24 mouse cellular contexts compared by ENCODE assay signal in the genomic region with DNA sequence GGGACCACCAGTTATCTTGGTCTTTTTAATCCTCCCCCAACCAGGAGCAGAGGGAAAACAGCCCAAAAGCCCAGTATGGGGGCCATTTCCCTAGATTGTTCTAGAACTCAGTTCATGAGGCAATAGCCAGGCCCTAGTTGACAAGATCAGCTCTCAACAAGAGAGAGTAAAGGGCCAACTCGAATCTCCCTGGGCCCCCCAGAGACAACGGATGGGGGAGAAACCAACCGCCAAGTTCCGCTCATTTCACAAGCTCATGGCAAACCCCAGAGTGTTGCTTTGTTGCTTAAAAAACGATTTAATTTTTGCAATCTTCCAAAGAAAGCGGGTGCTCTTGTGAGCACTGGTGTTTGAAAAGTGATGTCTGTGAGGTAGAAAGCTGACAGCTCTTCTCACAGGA.
DNase-seq lines count a peak whose midpoint lies in the region; ATAC-seq lines count a peak whose summit lies in the region.
"Had no signal": no experiment of that assay in that cellular context is flagged by ENCODE, and none has a peak within 500 bp of the region (broad histone marks: within the 10 kb centered on the region; RNA-seq: fewer than 3 reads in every experiment).

No protein-coding gene starts in this region.

- peaks cover 35% of the 10 kb centered on the region for H3K4me1 ChIP-seq in liver, embryonic 15.5 days (replicated peaks)
- peaks cover 3% of the 10 kb centered on the region; the same call in 1 of the 2 replicates for H3K4me1 ChIP-seq in liver, embryonic 11.5 days (replicated peaks; ENCODE audit: control insufficient read depth, insufficient read depth, low read length)
- peaks cover 19% of the 10 kb centered on the region for H3K4me1 ChIP-seq in limb, embryonic 10.5 days

- DNase-seq in adrenal gland, postnatal 14 days = peak; percentile 58
- DNase-seq in adrenal gland, adult 8-10 months = no peak
- no peak for DNase-seq in liver, embryonic 11.5 days (ENCODE audit: low spot score)
- DNase-seq in 416B (ENCODE audit: low read depth) = peak; percentile 71
- DNase-seq in limb, embryonic 10.5 days (ENCODE audit: low spot score) = no peak
- DNase-seq in Muller cell, postnatal 12 days (ENCODE audit: inconsistent ontology term) = no peak
- DNase-seq in retina, postnatal 1 day = no peak
- DNase-seq: adrenal gland, postnatal 25 days; cerebellum, adult 11 months; cerebellum, adult 9-11 months; kidney, postnatal 4 days; midbrain, embryonic 14.5 days; thymus, postnatal 25 days had no signal

- H3K4me2 ChIP-seq in liver, embryonic 15.5 days = no peak overlapping the region
- no peak overlapping the region for H3K4me2 ChIP-seq in liver, embryonic 11.5 days
- H3K4me2 ChIP-seq: forebrain, embryonic 15.5 days; limb, embryonic 15.5 days; lung, embryonic 15.5 days; neural tube, embryonic 12.5 days; stomach, embryonic 15.5 days had no signal

- 54% methylated on average over 6 of the region's 6 CpGs for WGBS in liver, embryonic 15.5 days (ENCODE audit: insufficient replicate concordance)
- WGBS in liver, embryonic 11.5 days = 80% methylated on average over 6 of the region's 6 CpGs
- WGBS in limb, embryonic 10.5 days = 81% methylated on average over 6 of the region's 6 CpGs

- no peak overlapping the region for H3K4me3 ChIP-seq in liver, embryonic 15.5 days (replicated peaks)
- H3K4me3 ChIP-seq in liver, embryonic 11.5 days (ENCODE audit: low read depth, low read length) = no peak overlapping the region
- no peak overlapping the region for H3K4me3 ChIP-seq in limb, embryonic 10.5 days
- H3K4me3 ChIP-seq: embryonic facial prominence, embryonic 10.5 days; forebrain, embryonic 15.5 days; heart, embryonic 10.5 days; limb, embryonic 15.5 days; lung, embryonic 15.5 days; neural tube, embryonic 12.5 days; stomach, embryonic 15.5 days had no signal

- ATAC-seq in liver, embryonic 15.5 days (ENCODE audit: insufficient read depth) = no peak
- ATAC-seq in liver, embryonic 11.5 days (replicated peaks; ENCODE audit: low FRiP score) = no peak
- ATAC-seq: forebrain, embryonic 15.5 days; intestine, postnatal 0 days; Patski had no signal

- H3K27me3 ChIP-seq in liver, embryonic 15.5 days = no peaks in the 10 kb centered on the region
- no peaks in the 10 kb centered on the region for H3K27me3 ChIP-seq in liver, embryonic 11.5 days (replicated peaks; ENCODE audit: control insufficient read depth, insufficient read depth, low read length)
- no peaks in the 10 kb centered on the region for H3K27me3 ChIP-seq in limb, embryonic 10.5 days (ENCODE audit: low read depth, poor library complexity, severe bottlenecking)
- H3K27me3 ChIP-seq: forebrain, embryonic 15.5 days; limb, embryonic 15.5 days; lung, embryonic 15.5 days; neural tube, embryonic 12.5 days; Patski; stomach, embryonic 15.5 days had no signal

- H3K9me3 ChIP-seq in liver, embryonic 15.5 days (replicated peaks) = no peaks in the 10 kb centered on the region
- H3K9me3 ChIP-seq in liver, embryonic 11.5 days (ENCODE audit: control insufficient read depth, low read length) = no peaks in the 10 kb centered on the region
- H3K9me3 ChIP-seq in limb, embryonic 10.5 days (replicated peaks) = no peaks in the 10 kb centered on the region
- H3K9me3 ChIP-seq: embryonic facial prominence, embryonic 10.5 days; forebrain, embryonic 15.5 days; heart, embryonic 10.5 days; limb, embryonic 15.5 days; lung, embryonic 15.5 days; neural tube, embryonic 12.5 days; stomach, embryonic 15.5 days had no signal

- H3K36me3 ChIP-seq in liver, embryonic 15.5 days (replicated peaks) = no peaks in the 10 kb centered on the region
- H3K36me3 ChIP-seq in liver, embryonic 11.5 days (ENCODE audit: control insufficient read depth, insufficient read depth, low read length) = no peaks in the 10 kb centered on the region
- no peaks in the 10 kb centered on the region for H3K36me3 ChIP-seq in limb, embryonic 10.5 days
- H3K36me3 ChIP-seq: embryonic facial prominence, embryonic 10.5 days; forebrain, embryonic 15.5 days; heart, embryonic 10.5 days; limb, embryonic 15.5 days; lung, embryonic 15.5 days; neural tube, embryonic 12.5 days; stomach, embryonic 15.5 days had no signal

- no peak overlapping the region for H3K9ac ChIP-seq in liver, embryonic 15.5 days
- no peak overlapping the region for H3K9ac ChIP-seq in liver, embryonic 11.5 days (ENCODE audit: low read depth, low read length)
- H3K9ac ChIP-seq: forebrain, embryonic 15.5 days; limb, embryonic 15.5 days; lung, embryonic 15.5 days; neural tube, embryonic 12.5 days; stomach, embryonic 15.5 days had no signal

- H3K27ac ChIP-seq in liver, embryonic 15.5 days (replicated peaks) = peak overlapping the region; percentile 41
- no peak overlapping the region for H3K27ac ChIP-seq in liver, embryonic 11.5 days (ENCODE audit: low read depth, low read length)
- H3K27ac ChIP-seq in limb, embryonic 10.5 days = 0 out of 2 replicates have a peak overlapping the region, but pooled peaks have one; percentile 25
- H3K27ac ChIP-seq: forebrain, embryonic 15.5 days; limb, embryonic 15.5 days; lung, embryonic 15.5 days; macrophage; neural tube, embryonic 12.5 days; stomach, embryonic 15.5 days had no signal

Comparison
In these comparisons a context has a peak if more than half of its experiments do, and no peak if none do; other contexts are left out.
1. DNase-seq: peak in adrenal gland, postnatal 14 days (single experiment) and 416B (single experiment); none in adrenal gland, adult 8-10 months (single experiment), liver, embryonic 11.5 days (single experiment), limb, embryonic 10.5 days (single experiment), Muller cell, postnatal 12 days (single experiment) and retina, postnatal 1 day (single experiment).